Mouse (Mus musculus) cerebellum, adult 2 months (tissue): ENCODE data around the gene Lyl1.

Experiments
- CTCF ChIP-seq: fragments of 200-500 bp; IDR thresholded peaks from 2 replicates; pipeline ENCODE4 v1.5.1; 2011; ENCODE audit warnings: low read depth, mild to moderate bottlenecking, control low read depth, low read length, moderate library complexity, borderline replicate concordance; ENCODE audit not compliant: insufficient read depth
- POLR2A ChIP-seq: fragments of 200-500 bp; IDR thresholded peaks from 2 replicates; pipeline ENCODE4 v1.6.1; 2011; ENCODE audit warnings: low read length, control low read depth, borderline replicate concordance; ENCODE audit not compliant: insufficient read depth

DNA sequence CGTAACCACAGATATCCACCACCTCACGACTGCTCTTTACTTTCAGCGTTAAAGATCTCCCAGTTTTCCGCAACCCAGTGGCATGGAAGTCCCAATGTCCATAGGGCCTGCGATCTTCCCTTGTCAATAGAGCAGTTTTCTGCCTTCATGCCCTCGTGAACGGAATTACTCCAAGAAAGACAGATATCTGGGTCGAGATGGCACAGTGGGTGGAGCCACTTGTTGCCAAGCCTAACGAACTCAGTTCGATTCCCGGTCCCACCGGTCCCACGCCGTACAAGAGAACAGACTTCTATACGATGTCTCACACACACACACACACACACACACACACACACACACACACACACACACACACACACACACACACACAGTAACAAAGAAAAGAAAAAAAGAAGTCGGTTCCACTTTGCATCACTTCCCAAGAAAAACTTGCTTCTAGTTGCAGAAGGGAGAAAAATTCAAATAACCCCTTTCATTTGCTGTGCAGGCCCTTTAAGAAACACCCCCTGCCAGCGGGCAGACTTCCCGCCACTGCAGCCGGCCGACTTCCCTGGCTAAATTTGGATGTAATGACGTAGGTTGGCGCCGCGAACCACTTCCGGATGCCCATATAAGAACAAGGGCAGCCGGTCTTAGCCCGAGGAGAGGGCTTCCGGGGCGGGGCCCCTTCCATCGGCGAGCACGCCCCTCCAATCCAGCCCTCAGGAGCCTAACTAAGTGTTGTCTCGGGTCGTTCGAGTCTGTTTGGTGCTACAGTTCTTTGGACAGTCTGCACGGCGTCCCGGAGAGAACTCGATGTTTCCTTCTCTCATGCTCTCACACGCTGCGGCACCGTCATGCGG, 37.6 kb upstream of the Lyl1 start:
- peak; percentile 74; the same call in 1 of the 2 replicates for TF ChIP-seq POLR2A
- no peak for TF ChIP-seq CTCF
